Mouse (Mus musculus) thymus, postnatal 4 days (tissue): ENCODE results near the gene Ece1.

Source experiments
- DNase-seq: peaks from one replicate; pipeline ENCODE4 v3.0.0; 2021

Ece1 gene

GRCm38 (mm10) chr4:137920005-137920404, 58.0 kb downstream of the Ece1 start:
- DNase-seq: no peak

- no peak for DNase-seq
These were observed 58.5 kb downstream of the Ece1 start for GRCm38 (mm10) chr4:137920500-137920961.

- no peak for DNase-seq
These were observed 59.5 kb downstream of the Ece1 start for GRCm38 (mm10) chr4:137921510-137921909.

- no peak for DNase-seq
These were observed 61.0 kb downstream of the Ece1 start for GRCm38 (mm10) chr4:137923052-137923451.

GRCm38 (mm10) chr4:137925176-137925575, 63.1 kb downstream of the Ece1 start:
- no peak for DNase-seq

GRCm38 (mm10) chr4:137926161-137926560, 64.1 kb downstream of the Ece1 start:
- no peak for DNase-seq

GRCm38 (mm10) chr4:137927136-137927535, 65.1 kb downstream of the Ece1 start:
- no peak for DNase-seq

- DNase-seq: no peak
These were observed 65.9 kb downstream of the Ece1 start for GRCm38 (mm10) chr4:137927741-137928535.

- DNase-seq: no peak
These were observed 66.8 kb downstream of the Ece1 start for GRCm38 (mm10) chr4:137928813-137929212.

GRCm38 (mm10) chr4:137929341-137930016, 67.4 kb downstream of the Ece1 start:
- DNase-seq: no peak

- DNase-seq: no peak
These were observed 68.5 kb downstream of the Ece1 start for GRCm38 (mm10) chr4:137930500-137931008.

- DNase-seq: no peak
These were observed 69.1 kb downstream of the Ece1 start for GRCm38 (mm10) chr4:137931009-137931757.

GRCm38 (mm10) chr4:137932554-137933178, 70.6 kb downstream of the Ece1 start:
- no peak for DNase-seq

GRCm38 (mm10) chr4:137933328-137933727, 71.3 kb downstream of the Ece1 start:
- no peak for DNase-seq

GRCm38 (mm10) chr4:137936134-137936533, 74.1 kb downstream of the Ece1 start:
- no peak for DNase-seq

- no peak for DNase-seq
These were observed 78.0 kb downstream of the Ece1 start for GRCm38 (mm10) chr4:137940061-137940460.

GRCm38 (mm10) chr4:137941131-137941844, 79.3 kb downstream of the Ece1 start:
- no peak for DNase-seq

GRCm38 (mm10) chr4:137941871-137942781, 80.1 kb downstream of the Ece1 start:
- DNase-seq: no peak

- DNase-seq: no peak
These were observed 80.9 kb downstream of the Ece1 start for GRCm38 (mm10) chr4:137942782-137943486.

GRCm38 (mm10) chr4:137943540-137943939, 81.5 kb downstream of the Ece1 start:
- no peak for DNase-seq
